Mouse (Mus musculus) CH12.LX (cell line): ENCODE measurements around the gene Prpf39.

Source experiments
- CHD1 ChIP-seq: IDR thresholded peaks from 2 replicates; pipeline ENCODE4 v1.6.1; 2012; ENCODE audit warnings: low read depth, low read length, improper control_type of control experiment, inconsistent platforms
- CTCF ChIP-seq, 2 experiments: IDR thresholded peaks in 1 of 2; conservative IDR thresholded peaks in 1 of 2; 2 replicates each; pipeline ENCODE4 v1.5.1; 2011 to 2012; ENCODE audit warnings: low read depth in 2 of 2, low read length in 2 of 2, improper control_type of control experiment in 1 of 2, inconsistent platforms in 1 of 2, mild to moderate bottlenecking in 1 of 2, moderate library complexity in 1 of 2
- NELFE ChIP-seq: IDR thresholded peaks from 2 replicates; pipeline ENCODE4 v1.6.1; 2011; ENCODE audit warnings: low read depth, low read length, improper control_type of control experiment
- POLR2A ChIP-seq: IDR thresholded peaks from 2 replicates; pipeline ENCODE4 v1.6.1; 2011; ENCODE audit warnings: low read depth, mild to moderate bottlenecking, improper control_type of control experiment, low read length
- UBTF ChIP-seq: IDR thresholded peaks from 2 replicates; pipeline ENCODE4 v1.6.1; 2012; ENCODE audit warnings: low read depth, mild to moderate bottlenecking, inconsistent platforms, low read length, improper control_type of control experiment, moderate library complexity

DNA sequence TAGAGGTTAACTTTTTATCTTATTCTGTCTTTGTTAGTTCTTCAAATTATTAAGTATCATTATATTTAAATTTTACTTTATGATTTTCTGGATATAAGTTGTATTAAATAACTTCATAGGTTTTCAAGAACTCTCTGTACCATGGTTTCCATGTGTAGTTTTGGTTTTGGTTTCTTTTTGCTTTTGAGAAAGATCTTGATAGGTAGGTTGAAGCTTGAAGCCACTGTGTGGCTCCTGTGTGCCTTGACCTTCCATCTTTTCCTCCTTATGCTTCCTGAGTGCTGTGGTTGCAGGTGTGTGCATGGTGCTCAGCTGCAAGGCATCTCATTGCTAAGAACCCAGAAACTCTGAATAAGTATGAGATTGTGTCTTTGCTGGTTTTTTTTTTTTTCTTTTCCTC lies 12.7 kb downstream of the Prpf39 start:
- no peak for TF ChIP-seq CTCF (conservative IDR thresholded peaks at IDR 0.05 in 1 of 2, IDR thresholded peaks at IDR 0.05 in 1 of 2; ENCODE audit: low read depth in 2 of 2, low read length in 2 of 2)
- TF ChIP-seq UBTF = no peak
- TF ChIP-seq POLR2A = no peak
- no peak for TF ChIP-seq NELFE
- TF ChIP-seq CHD1 = no peak
